Mouse (Mus musculus): ENCODE data around the gene Serpina10.
"Not testable (repeated sequence)": the region's sequence is repeated elsewhere in the genome, so short reads cannot be mapped to it uniquely, and the experiment has no call there.

- not testable (repeated sequence) for TF ChIP-seq CTCF (IDR thresholded peaks at IDR 0.05; ENCODE audit: low read depth, low read length); TAL1 (conservative IDR thresholded peaks at IDR 0.05; ENCODE audit: low read depth, low read length); GATA1 (IDR thresholded peaks at IDR 0.05; ENCODE audit: borderline replicate concordance, low read length)
Measured at GRCm38 (mm10) chr12:103662053-103662452, 30.8 kb upstream of the Serpina10 start.
